Mouse (Mus musculus): ENCODE measurements around the gene 1500009C09Rik. TPM values are rescaled to one million over a fixed set of nuclear protein-coding genes. Genes with fewer than 3 reads are reported as not detected.

The 1500009C09Rik gene
- total and polyA plus RNA-seq, 3 experiments, result 0.08 TPM; not detected in 2

DNA sequence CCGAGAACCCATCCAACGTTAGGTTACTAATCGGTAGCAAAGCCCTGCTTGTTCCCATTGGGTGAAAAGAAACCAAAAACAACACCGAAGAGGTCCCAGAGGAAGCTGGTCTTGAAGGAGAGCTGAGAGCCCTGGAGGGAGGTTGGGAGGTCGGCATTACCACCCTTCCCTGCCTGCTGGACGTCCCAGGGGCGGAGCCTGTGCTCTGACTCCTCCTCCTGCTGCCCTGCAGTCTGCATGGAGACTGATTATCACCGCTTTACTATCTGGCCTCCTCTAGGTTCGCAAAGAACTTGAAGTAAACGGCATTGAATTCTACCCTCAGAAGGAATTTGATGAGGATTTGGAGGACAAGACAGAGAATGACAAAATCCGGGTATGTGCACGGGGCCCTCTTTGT, 34.0 kb downstream of the 1500009C09Rik start:
- intact Hi-C loops (cut with DNase I), result no loop called here
- H3K27me3 ChIP-seq (ENCODE audit: control insufficient read depth, insufficient read depth, low read length), result no peaks in the 10 kb centered on the region
- no peak for DNase-seq
- H3K36me3 ChIP-seq (ENCODE audit: control insufficient read depth, insufficient read depth, low read length), result no peaks in the 10 kb centered on the region
- no peaks in the 10 kb centered on the region for H3K4me1 ChIP-seq (ENCODE audit: control insufficient read depth, insufficient read depth, low read length)
- no peak overlapping the region for H3K27ac ChIP-seq
- WGBS, result 48% methylated on average over 12 of the region's 12 CpGs
- H3K4me3 ChIP-seq, result no peak overlapping the region
- H3K79me2 ChIP-seq (replicated peaks; ENCODE audit: control insufficient read depth, insufficient read depth, low read length), result no peaks in the 10 kb centered on the region
- TF ChIP-seq EP300 (IDR thresholded peaks at IDR 0.05; ENCODE audit: insufficient read depth, low read depth, low read length), result no peak
- H3K9ac ChIP-seq (ENCODE audit: low read depth, low read length), result no peak overlapping the region

DNA sequence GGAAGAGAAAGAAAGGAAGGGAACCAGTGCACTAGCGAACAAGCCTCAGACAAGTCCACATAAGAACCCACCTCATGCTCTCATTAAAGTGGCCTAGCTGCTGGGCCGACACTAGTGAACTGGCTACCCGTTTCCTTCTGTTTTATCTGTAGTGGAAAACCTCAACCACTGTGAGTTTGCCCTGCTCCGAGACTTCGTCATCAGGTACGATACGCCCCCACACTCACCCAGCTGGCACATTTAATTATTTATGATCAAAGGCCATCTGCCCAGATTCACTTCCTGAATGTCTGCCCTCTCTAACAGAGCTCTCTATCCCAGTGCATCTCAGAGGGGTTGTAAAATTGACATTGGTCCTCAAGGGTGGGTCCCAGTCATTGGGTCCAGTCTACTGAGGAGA, 38.1 kb downstream of the 1500009C09Rik start:
- H3K27me3 ChIP-seq (ENCODE audit: control insufficient read depth, insufficient read depth, low read length), result no peaks in the 10 kb centered on the region
- intact Hi-C loops (cut with DNase I), result no loop called here
- H3K27ac ChIP-seq, result no peak overlapping the region
- H3K36me3 ChIP-seq (ENCODE audit: control insufficient read depth, insufficient read depth, low read length), result no peaks in the 10 kb centered on the region
- no peaks in the 10 kb centered on the region for H3K4me1 ChIP-seq (ENCODE audit: control insufficient read depth, insufficient read depth, low read length)
- H3K79me2 ChIP-seq (replicated peaks; ENCODE audit: control insufficient read depth, insufficient read depth, low read length), result no peaks in the 10 kb centered on the region
- H3K4me3 ChIP-seq, result no peak overlapping the region
- TF ChIP-seq EP300 (IDR thresholded peaks at IDR 0.05; ENCODE audit: insufficient read depth, low read depth, low read length) (no peak), POLR2A (IDR thresholded peaks at IDR 0.05; ENCODE audit: insufficient read depth, low read depth, low read length) (no peak)
- no peak overlapping the region for H3K9ac ChIP-seq (ENCODE audit: low read depth, low read length)
- no peak for DNase-seq
- WGBS, result 83% methylated on average over 7 of the region's 7 CpGs

DNA sequence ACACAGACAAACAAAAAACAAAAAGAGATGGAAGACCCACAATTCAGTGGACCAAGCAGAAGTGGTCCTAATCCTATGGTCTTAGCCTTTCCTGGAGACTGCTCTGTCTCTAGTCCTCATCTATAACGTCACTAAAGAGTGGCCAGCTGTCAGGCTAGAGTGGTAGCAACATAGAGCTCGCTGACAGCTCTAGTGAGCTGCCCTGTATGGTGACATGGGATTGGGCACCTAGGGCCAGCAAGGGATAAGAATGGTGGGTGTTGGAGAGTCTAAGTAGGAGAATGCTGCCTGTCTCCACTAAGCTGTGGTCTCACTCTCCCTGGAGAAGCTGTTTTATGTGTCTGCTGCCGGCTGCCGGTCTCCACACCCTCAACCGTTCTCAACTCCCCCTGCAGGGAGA, 40.7 kb downstream of the 1500009C09Rik start:
- no peaks in the 10 kb centered on the region for H3K36me3 ChIP-seq (ENCODE audit: control insufficient read depth, insufficient read depth, low read length)
- no peaks in the 10 kb centered on the region for H3K27me3 ChIP-seq (ENCODE audit: control insufficient read depth, insufficient read depth, low read length)
- WGBS, result 27% methylated on average over 5 of the region's 5 CpGs
- H3K79me2 ChIP-seq (replicated peaks; ENCODE audit: control insufficient read depth, insufficient read depth, low read length), result no peaks in the 10 kb centered on the region
- no peak for DNase-seq
- no peaks in the 10 kb centered on the region for H3K4me1 ChIP-seq (ENCODE audit: control insufficient read depth, insufficient read depth, low read length)
- TF ChIP-seq EP300 (IDR thresholded peaks at IDR 0.05; ENCODE audit: insufficient read depth, low read depth, low read length) (no peak), CTCF (IDR thresholded peaks at IDR 0.05) (no peak), POLR2A (IDR thresholded peaks at IDR 0.05; ENCODE audit: insufficient read depth, low read depth, low read length) (no peak)
- no peak overlapping the region for H3K27ac ChIP-seq
- intact Hi-C loops (cut with DNase I), result no loop called here
- no peak overlapping the region for H3K4me3 ChIP-seq
- no peak overlapping the region for H3K9ac ChIP-seq (ENCODE audit: low read depth, low read length)

DNA sequence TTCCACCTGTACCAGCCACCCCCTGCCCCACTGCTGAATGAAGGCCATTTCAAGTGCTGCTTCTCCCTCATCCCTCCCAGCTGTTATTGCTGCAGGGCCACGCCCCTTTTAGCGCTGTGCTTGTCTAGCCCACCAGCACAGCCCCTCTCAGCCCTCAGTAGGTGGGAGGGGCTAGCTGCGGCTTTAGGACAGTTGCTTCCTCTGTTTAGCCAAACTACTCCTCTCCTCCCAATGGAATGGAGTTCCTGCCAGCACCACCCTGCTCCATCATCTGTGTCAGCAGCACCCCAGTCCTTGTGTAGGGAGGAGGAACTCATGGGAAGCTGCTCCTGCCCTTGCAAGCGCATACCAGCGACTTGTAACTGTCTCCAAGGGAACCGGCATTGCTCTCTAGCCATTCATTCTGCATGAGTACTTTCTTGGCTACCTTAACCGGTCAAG, 41.1 kb downstream of the 1500009C09Rik start:
- Histone ChIP-seq H3K9ac (ENCODE audit: low read depth, low read length) (no peak overlapping the region), H3K79me2 (replicated peaks; ENCODE audit: control insufficient read depth, insufficient read depth, low read length) (no peaks in the 10 kb centered on the region), H3K27me3 (ENCODE audit: control insufficient read depth, insufficient read depth, low read length) (no peaks in the 10 kb centered on the region), H3K27ac (no peak overlapping the region), H3K4me3 (no peak overlapping the region), H3K36me3 (ENCODE audit: control insufficient read depth, insufficient read depth, low read length) (no peaks in the 10 kb centered on the region), H3K4me1 (ENCODE audit: control insufficient read depth, insufficient read depth, low read length) (no peaks in the 10 kb centered on the region)
- intact Hi-C loops (cut with DNase I), result no loop called here
- TF ChIP-seq CTCF (IDR thresholded peaks at IDR 0.05), result no peak
- TF ChIP-seq EP300 (IDR thresholded peaks at IDR 0.05; ENCODE audit: insufficient read depth, low read depth, low read length), result no peak
- TF ChIP-seq POLR2A (IDR thresholded peaks at IDR 0.05; ENCODE audit: insufficient read depth, low read depth, low read length), result no peak
- no peak for DNase-seq
- WGBS, result 18% methylated on average over 7 of the region's 7 CpGs

DNA sequence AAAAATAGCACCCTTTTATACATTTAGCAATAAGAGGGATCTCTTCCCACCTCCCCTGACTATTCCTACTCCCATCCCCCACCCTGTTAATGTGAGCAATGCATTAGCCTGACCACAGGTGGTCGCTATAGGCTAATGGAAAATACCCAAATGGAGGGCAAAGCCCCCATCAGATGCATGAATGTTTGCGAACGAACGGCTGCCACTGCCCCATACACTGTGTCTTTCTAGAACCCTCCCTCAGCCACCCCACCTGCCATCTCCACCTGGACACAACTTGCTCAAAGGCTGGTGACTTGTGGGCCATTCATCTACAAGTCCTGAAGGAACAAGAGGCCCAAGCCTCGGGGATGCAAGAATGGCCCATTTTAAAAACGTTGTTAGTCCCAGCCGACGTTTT, 41.9 kb downstream of the 1500009C09Rik start:
- Histone ChIP-seq H3K4me3 (no peak overlapping the region), H3K27me3 (ENCODE audit: control insufficient read depth, insufficient read depth, low read length) (peaks cover under 1% of the 10 kb centered on the region; the same call in 1 of the 2 replicates), H3K27ac (no peak overlapping the region), H3K9ac (ENCODE audit: low read depth, low read length) (no peak overlapping the region), H3K36me3 (ENCODE audit: control insufficient read depth, insufficient read depth, low read length) (no peaks in the 10 kb centered on the region), H3K79me2 (replicated peaks; ENCODE audit: control insufficient read depth, insufficient read depth, low read length) (no peaks in the 10 kb centered on the region), H3K4me1 (ENCODE audit: control insufficient read depth, insufficient read depth, low read length) (no peaks in the 10 kb centered on the region)
- 35% methylated on average over 8 of the region's 8 CpGs for WGBS
- DNase-seq, result no peak
- TF ChIP-seq EP300 (IDR thresholded peaks at IDR 0.05; ENCODE audit: insufficient read depth, low read depth, low read length) (no peak), POLR2A (IDR thresholded peaks at IDR 0.05; ENCODE audit: insufficient read depth, low read depth, low read length) (no peak), CTCF (IDR thresholded peaks at IDR 0.05) (peak; percentile 56)
- intact Hi-C loops (cut with DNase I), result no loop called here

DNA sequence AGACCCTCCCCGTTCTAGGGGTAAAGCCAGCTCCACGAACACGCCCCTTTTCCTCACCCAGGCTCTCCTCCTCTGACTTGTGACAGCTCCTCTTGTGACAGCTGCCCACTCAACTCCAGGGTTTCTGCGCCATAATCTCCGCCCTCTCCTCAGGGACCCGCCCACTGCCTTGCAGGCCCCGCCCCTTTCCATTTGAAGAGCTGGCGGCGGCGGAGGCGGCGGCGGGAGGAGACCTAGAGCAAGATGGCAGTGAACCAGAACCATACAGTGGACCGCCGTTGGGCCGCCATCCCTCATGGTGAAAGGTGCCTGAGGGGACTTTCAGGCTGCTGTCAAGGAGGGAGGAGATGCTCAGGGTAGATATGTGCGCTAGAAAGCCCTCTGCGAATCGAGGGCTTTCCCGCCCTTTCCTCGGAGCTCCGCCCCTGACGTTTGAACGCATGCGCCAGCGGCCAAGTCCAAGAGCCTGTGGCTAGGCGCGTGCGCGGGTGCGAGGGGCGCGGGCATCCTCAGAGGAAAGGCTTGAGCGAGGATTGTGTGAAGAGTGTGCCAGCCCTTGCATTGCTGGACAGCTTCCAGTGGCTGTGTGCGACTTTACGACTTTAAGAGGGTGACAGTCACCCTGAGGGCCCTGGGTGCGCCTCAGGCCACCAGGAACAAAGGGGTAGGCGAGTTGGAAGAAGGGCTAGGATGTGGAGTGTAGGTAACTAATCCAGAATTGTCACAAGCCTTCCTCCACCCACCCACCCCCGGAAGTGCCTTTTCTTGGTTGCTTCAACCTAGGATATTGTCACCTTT, 46.8 kb downstream of the 1500009C09Rik start, which contains the start of gene Wbp2nl:
Gene Wbp2nl, plus strand, starts transcription at position 191 of the 798 bp plus-strand sequence.
- Histone ChIP-seq H3K27me3 (ENCODE audit: control insufficient read depth, insufficient read depth, low read length) (peaks cover 3% of the 10 kb centered on the region; the same call in 1 of the 2 replicates), H3K4me1 (ENCODE audit: control insufficient read depth, insufficient read depth, low read length) (no peaks in the 10 kb centered on the region), H3K79me2 (replicated peaks; ENCODE audit: control insufficient read depth, insufficient read depth, low read length) (no peaks in the 10 kb centered on the region), H3K4me3 (no peak within 1 kb of the TSS), H3K36me3 (ENCODE audit: control insufficient read depth, insufficient read depth, low read length) (no peaks in the 10 kb centered on the region), H3K27ac (no peak within 1 kb of the TSS), H3K9ac (ENCODE audit: low read depth, low read length) (no peak within 1 kb of the TSS)
- intact Hi-C loops (cut with DNase I), result no loop called here
- no peak for DNase-seq
- 45% methylated on average over 39 of the region's 39 CpGs for WGBS
- TF ChIP-seq CTCF (IDR thresholded peaks at IDR 0.05) (no peak), EP300 (IDR thresholded peaks at IDR 0.05; ENCODE audit: insufficient read depth, low read depth, low read length) (no peak), POLR2A (IDR thresholded peaks at IDR 0.05; ENCODE audit: insufficient read depth, low read depth, low read length) (no peak)
